ENCODE assay signal across 12 mouse cellular contexts in genomic region chr3:117405821-117406220, GRCm38 (mm10).
"Had no signal": no experiment of that assay in that cellular context is flagged by ENCODE, and none has a peak within 500 bp of the region (broad histone marks: within the 10 kb centered on the region; RNA-seq: fewer than 3 reads in every experiment).

No protein-coding gene starts in this region.

- DNase-seq: left cerebral cortex, postnatal 4 days; liver; liver, embryonic 13.5 days; liver, postnatal 0 days; lung, adult 18-20 months; lung, adult 2 months; lung, embryonic 14.5 days; lung, postnatal 10 days; lung, postnatal 14 days; lung, postnatal 36 days; lung, postnatal 4 days; midbrain, embryonic 14.5 days had no signal
